Mouse (Mus musculus) lung, adult 2 months (tissue): ENCODE data around the gene Apmap. TPM values are rescaled to one million over a fixed set of nuclear protein-coding genes. Genes with fewer than 3 reads are reported as not detected.

Experiments used
- polyA plus RNA-seq: library from polyadenylated mRNA; depleted of rRNA; stranded (reverse); fragments of >200 nt; gene quantifications from 2 replicates; pipeline ENCODE4 v1.2.3, GENCODE M21; 2012; rRNA removed

Apmap gene
- polyA plus RNA-seq, 1 experiment = 126 TPM

Other genes with a start within 250 kb of the Apmap start
- 0.91 and 1.2 TPM in 2 replicates for gene 3300002I08Rik, start 245.8 kb downstream of the Apmap start, polyA plus RNA-seq
- gene Zfp442, start 157.1 kb downstream of the Apmap start, polyA plus RNA-seq = 0.15 and 0.28 TPM in 2 replicates
- gene Zfp345, start 123.5 kb downstream of the Apmap start, polyA plus RNA-seq = not detected in 2 replicates
- 1.4 and 2.0 TPM in 2 replicates for gene Cst7, start 38.2 kb downstream of the Apmap start, polyA plus RNA-seq
- 74.7 and 93.3 TPM in 2 replicates for gene Acss1, start 59.9 kb upstream of the Apmap start, polyA plus RNA-seq
- not detected in 2 replicates for gene Vsx1, start 80.8 kb upstream of the Apmap start, polyA plus RNA-seq
- gene Entpd6, start 140.5 kb upstream of the Apmap start, polyA plus RNA-seq = 13.7 and 14.7 TPM in 2 replicates
- 52.1 and 56.4 TPM in 2 replicates for gene Pygb, start 178.2 kb upstream of the Apmap start, polyA plus RNA-seq